8 mouse cellular contexts compared by ENCODE assay signal in genomic region chr7:101108653-101109005, GRCm38 (mm10). TPM values are rescaled to one million over a fixed set of nuclear protein-coding genes. Genes with fewer than 3 reads are reported as not detected.
A peak's percentile ranks its signal among the peaks of the same experiment; 100 is the strongest.
DNase-seq lines count a peak whose midpoint lies in the region; ATAC-seq and TF ChIP-seq lines count a peak whose summit lies in the region.

No protein-coding gene starts in this region.

- TF ChIP-seq POLR2A in cerebellum, adult 2 months (IDR thresholded peaks at IDR 0.05; ENCODE audit: borderline replicate concordance, insufficient read depth, low read length) = peak; percentile 45; the same call in 1 of the 2 replicates

- H3K27ac ChIP-seq in cerebellum, adult 2 months (ENCODE audit: insufficient read depth, low read length) = peak overlapping the region; percentile 75
- peak overlapping the region; percentile 99 for H3K27ac ChIP-seq in forebrain, embryonic 13.5 days
- peak overlapping the region; percentile 99 for H3K27ac ChIP-seq in limb, embryonic 12.5 days

- H3K9me3 ChIP-seq in forebrain, embryonic 13.5 days (replicated peaks) = no peaks in the 10 kb centered on the region
- no peaks in the 10 kb centered on the region for H3K9me3 ChIP-seq in limb, embryonic 12.5 days

- peaks cover 3% of the 10 kb centered on the region; the same call in 1 of the 2 replicates for H3K4me1 ChIP-seq in cerebellum, adult 2 months (ENCODE audit: control insufficient read depth, insufficient read depth, low read length)
- peaks cover 22% of the 10 kb centered on the region for H3K4me1 ChIP-seq in forebrain, embryonic 13.5 days
- H3K4me1 ChIP-seq in limb, embryonic 12.5 days (replicated peaks) = peaks cover 15% of the 10 kb centered on the region

- peak overlapping the region; percentile 94 for H3K9ac ChIP-seq in forebrain, embryonic 13.5 days
- peak overlapping the region; percentile 80 for H3K9ac ChIP-seq in limb, embryonic 12.5 days (replicated peaks)

- peaks cover 17% of the 10 kb centered on the region for H3K36me3 ChIP-seq in forebrain, embryonic 13.5 days (ENCODE audit: poor library complexity, severe bottlenecking)
- peaks cover 20% of the 10 kb centered on the region for H3K36me3 ChIP-seq in limb, embryonic 12.5 days

- H3K27me3 ChIP-seq in cerebellum, adult 2 months (ENCODE audit: control insufficient read depth, insufficient read depth, low read length) = no peaks in the 10 kb centered on the region
- H3K27me3 ChIP-seq in forebrain, embryonic 13.5 days = no peaks in the 10 kb centered on the region
- 0 out of 2 replicates have a peak, but pooled peaks cover 6% of the 10 kb centered on the region for H3K27me3 ChIP-seq in limb, embryonic 12.5 days

- peak overlapping the region; percentile 70 for H3K4me2 ChIP-seq in forebrain, embryonic 13.5 days
- H3K4me2 ChIP-seq in limb, embryonic 12.5 days = peak overlapping the region; percentile 92

- DNase-seq in cerebellum, adult 2 months = peak in 1 of 2 experiments; percentile 80
- DNase-seq in cerebellum, postnatal 25 days = no peak
- DNase-seq in right cerebral cortex, adult 2 months (ENCODE audit: low spot score in 2 of 2) = peak; percentile 58 to 66
- DNase-seq in right cerebral cortex, postnatal 14 days = no peak
- DNase-seq in neural tube, embryonic 10.5 days (ENCODE audit: extremely low spot score, low spot score) = peak; percentile 84
- no peak for DNase-seq in left cerebral cortex, postnatal 36 days (ENCODE audit: low spot score in 2 of 2)

- intact Hi-C loops in left cerebral cortex, postnatal 36 days (cut with DNase I) = loop anchor here (1.0 to 10.0 kb wide), 5 partner anchors 46 to 884 kb away; partner anchors contain the start of genes Mrpl48, Pgm2l1 and Rab6a

- peak; percentile 78 for ATAC-seq in forebrain, embryonic 13.5 days
- ATAC-seq in limb, embryonic 12.5 days (ENCODE audit: insufficient number of reproducible peaks, insufficient read depth, low FRiP score, low TSS enrichment, low read depth) = peak; percentile 76

- H3K4me3 ChIP-seq in cerebellum, adult 2 months (replicated peaks; ENCODE audit: insufficient read depth, low read depth, low read length) = peak overlapping the region; percentile 99
- peak overlapping the region; percentile 88 for H3K4me3 ChIP-seq in forebrain, embryonic 13.5 days
- H3K4me3 ChIP-seq in limb, embryonic 12.5 days (replicated peaks) = peak overlapping the region; percentile 81

- TF ChIP-seq CTCF in cerebellum, adult 2 months (IDR thresholded peaks at IDR 0.05; ENCODE audit: borderline replicate concordance, insufficient read depth, low read depth, low read length) = no peak

- WGBS in cerebellum, adult 2 months = under 1% methylated on average over 28 of the region's 35 CpGs
- 0% methylated on average over 17 of the region's 35 CpGs for WGBS in forebrain, embryonic 13.5 days
- WGBS in limb, embryonic 12.5 days = 0% methylated on average over 13 of the region's 35 CpGs

RNA-seq across cellular contexts. Expression of gene Fchsd2, which starts 16.0 kb away (rescaled TPM):
- 27.6 and 29.3 TPM in 2 replicates for polyA plus RNA-seq in cerebellum, adult 2 months (2012; rRNA removed)
- polyA plus RNA-seq in forebrain, embryonic 13.5 days (2015; fragmentation: Nextera tagmentation; extraction: Ambion mirVana) = 33.1 and 33.3 TPM in 2 replicates
- 25.1 and 27.9 TPM in 2 replicates for polyA plus RNA-seq in limb, embryonic 12.5 days (2016; fragmentation: Nextera tagmentation; extraction: Ambion mirVana)
- 10 to 100 TPM; 31.3 to 41.8 TPM for total RNA-seq in left cerebral cortex, postnatal 36 days (2021)

Comparison
In these comparisons a context has a peak if more than half of its experiments do, and no peak if none do; other contexts are left out.
1. DNase-seq: peak in right cerebral cortex, adult 2 months (2 of 2) and neural tube, embryonic 10.5 days (single experiment); none in cerebellum, postnatal 25 days (0 of 2), right cerebral cortex, postnatal 14 days (single experiment) and left cerebral cortex, postnatal 36 days (0 of 2).
2. Peak in every context shown above with its lines, with median percentiles within 50 percentile points of each other: H3K27ac ChIP-seq and H3K4me3 ChIP-seq.